Mouse (Mus musculus): ENCODE results near the gene Grin2d.

Gene Grin2d

GRCm38 (mm10) chr7:45782271-45782670 lies 95.9 kb downstream of the Grin2d start:
- DNase-seq (ENCODE audit: low spot score) = no peak

Measured in layer of hippocampus, adult 11-12 months (tissue).